Mouse (Mus musculus): ENCODE measurements at regions not wholly inside any gene's neighbourhood (a gene's known extent, or its start where the extent isn't known, plus 50 kb on each side); places are given as distances from the start of the nearest gene placed in this dataset.

- TF ChIP-seq ZC3H11A (IDR thresholded peaks at IDR 0.05; ENCODE audit: borderline replicate concordance, low read depth, low read length) (no peak), HCFC1 (IDR thresholded peaks at IDR 0.05; ENCODE audit: borderline replicate concordance, insufficient read depth, low read length) (no peak), MAFK (IDR thresholded peaks at IDR 0.05; ENCODE audit: insufficient read depth, low read depth, low read length) (no peak), CHD2 (IDR thresholded peaks at IDR 0.05; ENCODE audit: low read depth, low read length) (no peak)
Observed at GRCm38 (mm10) chr2:166448724-166449123, 264.9 kb downstream of the Prex1 start.
